Mouse (Mus musculus) forebrain, embryonic 12.5 days (tissue): ENCODE measurements at regions not wholly inside any gene's neighbourhood (a gene's known extent, or its start where the extent isn't known, plus 50 kb on each side); places are given as distances from the start of the nearest gene placed in this dataset.

Experiments
- ATAC-seq: fragments of 200-750 bp; cut with Nextera tagmentation; 2 replicates; pipeline ENCODE4 v1.8.0; 2017; ENCODE audit warnings: moderate TSS enrichment; ENCODE audit not compliant: low FRiP score
- H3K27ac ChIP-seq: fragments of 300-500 bp; sonication (generic); 2 replicates; pipeline ENCODE4 v1.5.1; 2016; ENCODE audit warnings: mild to moderate bottlenecking
- H3K27me3 ChIP-seq: fragments of 300-500 bp; sonication (generic); 2 replicates; pipeline ENCODE4 v1.6.1; 2016; ENCODE audit warnings: mild to moderate bottlenecking
- H3K36me3 ChIP-seq: fragments of 300-500 bp; sonication (generic); replicated peaks from 2 replicates; pipeline ENCODE4 v1.6.1; 2016; ENCODE audit warnings: mild to moderate bottlenecking
- H3K4me1 ChIP-seq: fragments of 300-500 bp; sonication (generic); 2 replicates; pipeline ENCODE4 v1.6.1; 2016
- H3K4me2 ChIP-seq: fragments of 300-500 bp; sonication (generic); 2 replicates; pipeline ENCODE4 v1.6.1; 2016; ENCODE audit warnings: mild to moderate bottlenecking, moderate library complexity
- H3K4me3 ChIP-seq: fragments of 300-500 bp; sonication (generic); replicated peaks from 2 replicates; pipeline ENCODE4 v1.5.1; 2016; ENCODE audit warnings: mild to moderate bottlenecking
- H3K9ac ChIP-seq: fragments of 300-500 bp; sonication (generic); 2 replicates; pipeline ENCODE4 v1.6.1; 2016; ENCODE audit warnings: mild to moderate bottlenecking
- H3K9me3 ChIP-seq: fragments of 300-500 bp; sonication (generic); 2 replicates; pipeline ENCODE4 v1.6.1; 2016

DNA sequence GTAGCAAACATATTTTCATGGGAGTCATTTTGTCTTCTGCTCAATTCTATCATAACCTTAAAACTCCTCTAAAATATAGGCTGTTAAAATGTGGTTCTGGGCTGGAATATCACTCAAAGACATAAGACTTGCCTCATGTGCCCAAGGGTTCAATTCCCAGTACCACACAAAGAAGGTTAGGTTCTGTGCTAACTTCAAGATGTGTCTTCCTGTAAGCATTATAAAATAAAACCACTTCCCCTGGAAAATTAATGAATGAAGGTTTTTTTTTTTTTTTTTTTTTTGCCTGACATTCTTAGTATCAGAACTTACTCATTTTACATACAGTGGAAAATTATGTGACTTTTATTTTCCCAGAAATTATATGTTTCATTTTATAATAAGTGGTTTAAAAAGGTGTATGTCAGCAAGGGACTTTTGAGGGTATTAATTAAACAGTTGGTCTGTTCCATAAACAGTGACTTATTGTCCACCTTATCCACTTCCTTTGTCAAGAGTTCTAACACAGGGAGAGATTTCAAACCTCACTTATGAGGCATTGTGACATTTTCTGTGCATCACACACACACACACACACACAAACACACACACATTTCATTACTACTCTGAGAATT, 1147.5 kb downstream of the Car8 start:
- ATAC-seq, result no peak
- Histone ChIP-seq H3K4me2 (no peak overlapping the region), H3K9me3 (no peaks in the 10 kb centered on the region), H3K36me3 (no peaks in the 10 kb centered on the region), H3K4me1 (no peaks in the 10 kb centered on the region), H3K27me3 (no peaks in the 10 kb centered on the region), H3K4me3 (no peak overlapping the region), H3K9ac (no peak overlapping the region), H3K27ac (no peak overlapping the region)
